ENCODE assay signal across 26 mouse cellular contexts in genomic region chr17:10110375-10110675, GRCm38 (mm10).
DNase-seq lines count a peak whose midpoint lies in the region; ATAC-seq lines count a peak whose summit lies in the region.
"Had no signal": no experiment of that assay in that cellular context is flagged by ENCODE, and none has a peak within 500 bp of the region (broad histone marks: within the 10 kb centered on the region; RNA-seq: fewer than 3 reads in every experiment).

No protein-coding gene starts in this region.

- no peak for ATAC-seq in forebrain, embryonic 12.5 days (ENCODE audit: low FRiP score)
- ATAC-seq in hindbrain, embryonic 11.5 days (ENCODE audit: low FRiP score): no peak
- ATAC-seq in hindbrain, embryonic 16.5 days: no peak
- no peak for ATAC-seq in midbrain, embryonic 16.5 days
- no peak for ATAC-seq in erythroid progenitor cell, adult 5-6 weeks (replicated peaks; ENCODE audit: low FRiP score, poor library complexity, severe bottlenecking)
- ATAC-seq: forebrain, embryonic 16.5 days; intestine, embryonic 15.5 days had no signal

- no peak for DNase-seq in forebrain, embryonic 10.5 days (ENCODE audit: extremely low spot score, low spot score)
- DNase-seq in hindbrain, embryonic 11.5 days (ENCODE audit: low spot score): no peak
- DNase-seq in left cerebral cortex, adult 9 months (ENCODE audit: low spot score in 2 of 2): no peak
- no peak for DNase-seq in lung, adult 18-20 months
- DNase-seq: adrenal gland, postnatal 10 days; cerebellum, adult 9-10 months; heart, adult 2 months; kidney, adult 8-10 months; kidney, postnatal 10 days; layer of hippocampus, postnatal 36 days; right cerebral cortex, postnatal 4 days; thymus, adult 18-20 months; thymus, postnatal 25 days had no signal

- H3K27ac ChIP-seq in forebrain, embryonic 10.5 days: 0 out of 2 replicates have a peak overlapping the region, but pooled peaks have one; percentile 31
- no peak overlapping the region for H3K27ac ChIP-seq in forebrain, embryonic 12.5 days
- H3K27ac ChIP-seq in hindbrain, embryonic 11.5 days (ENCODE audit: low read depth, low read length): peak overlapping the region; percentile 79
- peak overlapping the region; percentile 55; the same call in 1 of the 2 replicates for H3K27ac ChIP-seq in hindbrain, embryonic 16.5 days (ENCODE audit: low read depth, low read length)
- H3K27ac ChIP-seq in midbrain, embryonic 16.5 days (ENCODE audit: low read length): 0 out of 2 replicates have a peak overlapping the region, but pooled peaks have one; percentile 18
- H3K27ac ChIP-seq: heart, adult 2 months; intestine, embryonic 15.5 days; limb, embryonic 10.5 days; limb, embryonic 15.5 days; liver, embryonic 15.5 days; lung, embryonic 15.5 days; stomach, postnatal 0 days had no signal

- no peak overlapping the region for H3K4me3 ChIP-seq in forebrain, embryonic 10.5 days
- H3K4me3 ChIP-seq in forebrain, embryonic 12.5 days (replicated peaks): no peak overlapping the region
- H3K4me3 ChIP-seq in hindbrain, embryonic 11.5 days (ENCODE audit: low read depth, low read length): no peak overlapping the region
- H3K4me3 ChIP-seq in hindbrain, embryonic 16.5 days (ENCODE audit: low read length): no peak overlapping the region
- no peak overlapping the region for H3K4me3 ChIP-seq in midbrain, embryonic 16.5 days (ENCODE audit: low read depth, low read length)
- H3K4me3 ChIP-seq: heart, adult 2 months; heart, embryonic 12.5 days; intestine, embryonic 15.5 days; limb, embryonic 10.5 days; limb, embryonic 15.5 days; liver, embryonic 15.5 days; lung, embryonic 15.5 days had no signal

- H3K9me3 ChIP-seq in forebrain, embryonic 10.5 days: no peaks in the 10 kb centered on the region
- no peaks in the 10 kb centered on the region for H3K9me3 ChIP-seq in forebrain, embryonic 12.5 days
- H3K9me3 ChIP-seq in hindbrain, embryonic 11.5 days (ENCODE audit: control insufficient read depth, low read length): no peaks in the 10 kb centered on the region
- no peaks in the 10 kb centered on the region for H3K9me3 ChIP-seq in hindbrain, embryonic 16.5 days (ENCODE audit: control insufficient read depth, low read length)
- no peaks in the 10 kb centered on the region for H3K9me3 ChIP-seq in midbrain, embryonic 16.5 days (replicated peaks; ENCODE audit: control insufficient read depth, low read length, poor library complexity, severe bottlenecking)
- H3K9me3 ChIP-seq: heart, embryonic 12.5 days; intestine, embryonic 15.5 days; limb, embryonic 10.5 days; limb, embryonic 15.5 days; liver, embryonic 15.5 days; lung, embryonic 15.5 days had no signal

- H3K9ac ChIP-seq in forebrain, embryonic 12.5 days: no peak overlapping the region
- H3K9ac ChIP-seq in hindbrain, embryonic 11.5 days (ENCODE audit: low read depth, low read length): no peak overlapping the region
- no peak overlapping the region for H3K9ac ChIP-seq in hindbrain, embryonic 16.5 days (ENCODE audit: low read depth, low read length)
- H3K9ac ChIP-seq in midbrain, embryonic 16.5 days (ENCODE audit: low read depth, low read length): no peak overlapping the region
- H3K9ac ChIP-seq: heart, embryonic 12.5 days; intestine, embryonic 15.5 days; limb, embryonic 15.5 days; liver, embryonic 15.5 days; lung, embryonic 15.5 days had no signal

- peaks cover 12% of the 10 kb centered on the region for H3K4me1 ChIP-seq in forebrain, embryonic 10.5 days
- H3K4me1 ChIP-seq in forebrain, embryonic 12.5 days: peaks cover 15% of the 10 kb centered on the region
- 0 out of 2 replicates have a peak, but pooled peaks cover 3% of the 10 kb centered on the region for H3K4me1 ChIP-seq in hindbrain, embryonic 11.5 days (replicated peaks; ENCODE audit: control insufficient read depth, insufficient read depth, low read length)
- H3K4me1 ChIP-seq in hindbrain, embryonic 16.5 days (ENCODE audit: control insufficient read depth, insufficient read depth, low read depth, low read length): no peaks in the 10 kb centered on the region
- H3K4me1 ChIP-seq in midbrain, embryonic 16.5 days (ENCODE audit: control insufficient read depth, insufficient read depth, low read length): 0 out of 2 replicates have a peak, but pooled peaks cover 4% of the 10 kb centered on the region
- H3K4me1 ChIP-seq: intestine, embryonic 15.5 days; limb, embryonic 10.5 days; liver, embryonic 15.5 days; lung, embryonic 15.5 days had no signal

- H3K4me2 ChIP-seq in forebrain, embryonic 12.5 days: no peak overlapping the region
- H3K4me2 ChIP-seq in hindbrain, embryonic 11.5 days (replicated peaks; ENCODE audit: low read depth, low read length): no peak overlapping the region
- no peak overlapping the region for H3K4me2 ChIP-seq in hindbrain, embryonic 16.5 days (ENCODE audit: low read length)
- no peak overlapping the region for H3K4me2 ChIP-seq in midbrain, embryonic 16.5 days (ENCODE audit: low read length)
- H3K4me2 ChIP-seq: heart, embryonic 12.5 days; intestine, embryonic 15.5 days; limb, embryonic 15.5 days; liver, embryonic 15.5 days; lung, embryonic 15.5 days had no signal

- H3K36me3 ChIP-seq in forebrain, embryonic 10.5 days (replicated peaks): no peaks in the 10 kb centered on the region
- H3K36me3 ChIP-seq in forebrain, embryonic 12.5 days (replicated peaks): no peaks in the 10 kb centered on the region
- no peaks in the 10 kb centered on the region for H3K36me3 ChIP-seq in hindbrain, embryonic 11.5 days (ENCODE audit: control insufficient read depth, insufficient read depth, low read length)
- H3K36me3 ChIP-seq in hindbrain, embryonic 16.5 days (ENCODE audit: control insufficient read depth, insufficient read depth, low read length): no peaks in the 10 kb centered on the region
- H3K36me3 ChIP-seq in midbrain, embryonic 16.5 days (ENCODE audit: control insufficient read depth, insufficient read depth, low read length): no peaks in the 10 kb centered on the region
- H3K36me3 ChIP-seq: G1E; heart, embryonic 12.5 days; intestine, embryonic 15.5 days; limb, embryonic 10.5 days; limb, embryonic 15.5 days; liver, embryonic 15.5 days; lung, embryonic 15.5 days had no signal

- no peaks in the 10 kb centered on the region for H3K27me3 ChIP-seq in forebrain, embryonic 10.5 days (ENCODE audit: poor library complexity, severe bottlenecking)
- H3K27me3 ChIP-seq in forebrain, embryonic 12.5 days: no peaks in the 10 kb centered on the region
- no peaks in the 10 kb centered on the region for H3K27me3 ChIP-seq in hindbrain, embryonic 11.5 days (ENCODE audit: control insufficient read depth, insufficient read depth, low read length)
- no peaks in the 10 kb centered on the region for H3K27me3 ChIP-seq in hindbrain, embryonic 16.5 days (replicated peaks; ENCODE audit: control insufficient read depth, insufficient read depth, low read length)
- H3K27me3 ChIP-seq in midbrain, embryonic 16.5 days (ENCODE audit: control insufficient read depth, insufficient read depth, low read depth, low read length): no peaks in the 10 kb centered on the region
- H3K27me3 ChIP-seq: heart, embryonic 12.5 days; intestine, embryonic 15.5 days; limb, embryonic 15.5 days; liver, embryonic 15.5 days; lung, embryonic 15.5 days had no signal
